Mouse (Mus musculus) heart, adult 10 weeks (tissue): ENCODE results near the gene Gad1. TPM values are rescaled to one million over a fixed set of nuclear protein-coding genes. Genes with fewer than 3 reads are reported as not detected.

Experiments
- polyA plus RNA-seq: library from polyadenylated mRNA; stranded (reverse); fragments of 350-450 nt; fragmentation: Illumina TruSeq; extraction: RNeasy Lipid Tissue Mini Kit (QIAGEN cat#74804); gene quantifications from one replicate; pipeline ENCODE4 v1.2.3, GENCODE M21; 2014; ENCODE audit warnings: low read depth, low replicate concordance

Gene Gad1
- polyA plus RNA-seq = not detected

GRCm38 (mm10) chr2:70552772-70553171 is at the start of gene Gad1:
TSS of gene Gad1 (plus strand) at chr2:70553072.

GRCm38 (mm10) chr2:70508496-70508895 is 44.4 kb upstream of the Gad1 start, which contains the start of gene Erich2:
TSS of gene Erich2 (plus strand) at chr2:70508819.

Other genes starting within 250 kb of the Gad1 start
- not detected for gene Sp5, start 78.1 kb upstream of the Gad1 start, polyA plus RNA-seq
- not detected for gene Erich2, start 44.3 kb upstream of the Gad1 start, polyA plus RNA-seq
- gene Gorasp2, start 108.5 kb downstream of the Gad1 start, polyA plus RNA-seq = 64.3 TPM
- not detected for gene Gm26558, start 109.0 kb downstream of the Gad1 start, polyA plus RNA-seq